Mouse (Mus musculus): Measurements from ENCODE around the gene Lct. TPM values are rescaled to one million over a fixed set of nuclear protein-coding genes. Genes with fewer than 3 reads are reported as not detected.

Gene Lct
- total and polyA plus RNA-seq, 3 experiments = 0.07 to 0.14 (median 0.08) TPM

DNA sequence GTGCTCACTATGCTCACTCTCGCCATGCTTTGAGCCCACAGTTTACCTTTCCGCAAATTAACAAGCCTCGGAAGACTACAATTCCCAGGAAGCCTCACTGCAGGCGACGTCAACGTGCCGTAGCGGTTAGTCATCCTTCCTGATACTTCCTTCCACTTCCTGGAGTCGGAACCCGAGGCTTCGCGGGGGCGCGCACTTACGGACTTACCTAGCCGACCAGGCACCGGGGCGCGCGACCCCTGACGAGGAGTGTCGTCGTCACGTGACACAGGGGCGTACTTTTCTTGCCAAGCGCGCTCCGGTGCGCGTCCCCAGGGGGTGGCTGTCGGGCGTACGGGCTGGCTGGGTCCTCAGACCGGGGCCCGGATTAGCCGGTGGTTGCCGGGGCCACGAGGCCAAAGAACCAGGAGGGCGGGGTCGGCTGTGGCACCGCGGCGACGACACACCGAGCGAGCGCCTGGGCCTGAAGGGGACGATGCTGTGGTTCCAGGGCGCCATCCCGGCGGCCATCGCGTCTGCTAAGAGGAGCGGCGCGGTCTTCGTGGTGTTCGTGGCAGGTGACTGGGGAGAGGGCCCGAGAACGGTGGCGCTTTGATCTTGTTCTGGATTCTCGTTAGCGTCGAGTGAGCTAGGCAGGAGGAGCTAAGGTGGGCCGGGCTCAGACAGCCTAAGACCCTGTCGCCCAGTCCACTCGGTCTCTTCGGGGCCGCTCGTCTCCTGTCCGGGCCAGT, 84.0 kb downstream of the Lct start:
- peaks cover 0 to 11% of the 10 kb centered on the region in 2 experiments for H3K36me3 ChIP-seq (replicated peaks in 1 of 2; ENCODE audit: control insufficient read depth in 1 of 2, insufficient read depth in 1 of 2, low read length in 1 of 2)
- in situ Hi-C loops (cut with MboI; ENCODE audit: low pct_ligation_motif_present, low pct_unique_long_range_greater_than_20kb, low sequenced_read_pairs) = no loop called here

DNA sequence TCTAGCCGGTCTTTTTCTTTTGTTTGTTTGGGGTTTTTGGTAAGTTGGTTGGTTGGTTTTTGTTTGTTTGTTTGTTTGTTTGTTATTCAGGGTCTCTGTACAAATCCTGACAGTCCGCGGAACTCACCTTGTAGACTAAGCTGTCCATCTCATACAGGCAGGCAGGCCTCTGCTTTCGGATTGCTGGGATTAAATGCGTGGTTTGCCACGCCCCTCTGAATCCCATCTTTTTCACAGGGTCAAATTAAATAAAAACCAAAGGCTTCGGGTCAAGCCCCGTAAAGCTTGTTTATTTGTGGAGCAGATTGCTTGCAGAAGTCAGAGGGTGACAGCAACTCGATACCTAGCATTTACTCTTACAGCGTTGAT, 84.5 kb downstream of the Lct start, which contains the start of gene Ubxn4:
Gene Ubxn4 (plus strand): TSS at position 338 of the 369 bp plus-strand sequence.
- H3K79me2 ChIP-seq (replicated peaks; ENCODE audit: control insufficient read depth, extremely low read depth, insufficient read depth, poor library complexity, severe bottlenecking) = peaks cover 29% of the 10 kb centered on the region
- H3K36me3 ChIP-seq (replicated peaks in 1 of 2; ENCODE audit: control insufficient read depth in 1 of 2, insufficient read depth in 1 of 2, low read length in 1 of 2) = peaks cover 3 to 14% of the 10 kb centered on the region in 2 experiments
- peak within 1 kb of the TSS; percentile 62; the same call in 1 of the 2 replicates for H3K4me2 ChIP-seq (ENCODE audit: insufficient read depth, low read depth, poor library complexity, severe bottlenecking)
- peak within 1 kb of the TSS; percentile 69 for H3K27ac ChIP-seq (ENCODE audit: insufficient read depth, low read depth)
- H3K27me3 ChIP-seq (replicated peaks) = no peaks in the 10 kb centered on the region
- H3K9me3 ChIP-seq (replicated peaks; ENCODE audit: low read length) = no peaks in the 10 kb centered on the region
- peak within 1 kb of the TSS; percentile 92 for H3K9ac ChIP-seq (ENCODE audit: insufficient read depth, low read depth)
- in situ Hi-C loops (cut with MboI; ENCODE audit: low pct_ligation_motif_present, low pct_unique_long_range_greater_than_20kb, low sequenced_read_pairs) = no loop called here
- DNase-seq (ENCODE audit: extremely low read depth) = no peak
- no peak for TF ChIP-seq PAX5 (IDR thresholded peaks at IDR 0.05; ENCODE audit: low read length)
- TF ChIP-seq ELF1 (IDR thresholded peaks at IDR 0.05; ENCODE audit: low read depth, low read length) = no peak
- TF ChIP-seq BHLHE40 (IDR thresholded peaks at IDR 0.05; ENCODE audit: low read depth, low read length) = no peak
- TF ChIP-seq ZC3H11A (IDR thresholded peaks at IDR 0.05; ENCODE audit: low read depth, low read length) = no peak
- TF ChIP-seq CHD2 (IDR thresholded peaks at IDR 0.05; ENCODE audit: low read length) = no peak
- H3K4me1 ChIP-seq (ENCODE audit: control insufficient read depth in 1 of 2, insufficient read depth in 2 of 2) = peaks cover 0 to 18% of the 10 kb centered on the region in 2 experiments; a peak in 2 of 4 replicates
- dilution Hi-C loops (cut with MboI; ENCODE audit: extremely low pct_ligation_motif_present, extremely low pct_unique_long_range_greater_than_20kb, low sequenced_read_pairs) = no loop called here
- peak within 1 kb of the TSS; percentile 79 to 95 (median 84) for H3K4me3 ChIP-seq (replicated peaks in 1 of 3; ENCODE audit: low read depth in 2 of 3, low read length in 2 of 3, poor library complexity in 1 of 3)

More for the DNA sequence above, 84.0 kb downstream of the Lct start:
- Histone ChIP-seq H3K9me3 (replicated peaks; ENCODE audit: low read length) (no peaks in the 10 kb centered on the region), H3K9ac (ENCODE audit: insufficient read depth, low read depth) (peak overlapping the region; percentile 92), H3K27ac (ENCODE audit: insufficient read depth, low read depth) (peak overlapping the region; percentile 69), H3K4me2 (ENCODE audit: insufficient read depth, low read depth, poor library complexity, severe bottlenecking) (peak overlapping the region; percentile 62; the same call in 1 of the 2 replicates), H3K79me2 (replicated peaks; ENCODE audit: control insufficient read depth, extremely low read depth, insufficient read depth, poor library complexity, severe bottlenecking) (peaks cover 29% of the 10 kb centered on the region), H3K4me3 (replicated peaks in 1 of 3; ENCODE audit: low read depth in 2 of 3, low read length in 2 of 3, poor library complexity in 1 of 3) (peak overlapping the region; percentile 79 to 95 (median 84)), H3K27me3 (replicated peaks) (no peaks in the 10 kb centered on the region), H3K4me1 (ENCODE audit: control insufficient read depth in 1 of 2, insufficient read depth in 2 of 2) (peaks cover 0 to 18% of the 10 kb centered on the region in 2 experiments; a peak in 2 of 4 replicates)
- peak; percentile 63; the same call in 1 of the 2 replicates for TF ChIP-seq TBP (conservative IDR thresholded peaks at IDR 0.05; ENCODE audit: low read depth, low read length)
- peak; percentile 83 for TF ChIP-seq SIN3A (IDR thresholded peaks at IDR 0.05; ENCODE audit: low read length)
- TF ChIP-seq ETS1 (conservative IDR thresholded peaks at IDR 0.05; ENCODE audit: low read depth, low read length) = peak; percentile 58; the same call in 1 of the 2 replicates
- TF ChIP-seq POLR2AphosphoS2 (IDR thresholded peaks at IDR 0.05; ENCODE audit: low read depth, low read length) = 0 out of 2 replicates have a peak, but pooled peaks have one; percentile 39
- peak; percentile 99 for TF ChIP-seq ELF1 (IDR thresholded peaks at IDR 0.05; ENCODE audit: low read depth, low read length)
- no peak for TF ChIP-seq E2F4 (IDR thresholded peaks at IDR 0.05; ENCODE audit: insufficient replicate concordance, low read depth, low read length)
- peak; percentile 43; the same call in 1 of the 2 replicates for TF ChIP-seq IRF4 (IDR thresholded peaks at IDR 0.05; ENCODE audit: low read depth, low read length)
- no peak for TF ChIP-seq EP300 (IDR thresholded peaks at IDR 0.05; ENCODE audit: low read length)
- peak; percentile 66; the same call in 1 of the 2 replicates for TF ChIP-seq TCF12 (IDR thresholded peaks at IDR 0.05; ENCODE audit: low read depth, low read length)
- TF ChIP-seq USF1 (IDR thresholded peaks at IDR 0.05; ENCODE audit: low read depth, low read length) = peak; percentile 97
- peak; percentile 91 for TF ChIP-seq USF2 (conservative IDR thresholded peaks at IDR 0.05; ENCODE audit: low read depth, low read length)
- TF ChIP-seq JUN (IDR thresholded peaks at IDR 0.05; ENCODE audit: insufficient read depth, low read depth, low read length) = peak; percentile 82
- peak; percentile 61; the same call in 1 of the 2 replicates for TF ChIP-seq MYC (IDR thresholded peaks at IDR 0.05; ENCODE audit: low read depth, low read length)
- peak; percentile 84 for TF ChIP-seq BHLHE40 (IDR thresholded peaks at IDR 0.05; ENCODE audit: low read depth, low read length)
- 0 out of 2 replicates have a peak, but pooled peaks have one; percentile 43 for TF ChIP-seq MAZ (IDR thresholded peaks at IDR 0.05; ENCODE audit: low read depth, low read length)
- TF ChIP-seq CTCF (conservative IDR thresholded peaks at IDR 0.05 in 1 of 2, IDR thresholded peaks at IDR 0.05 in 1 of 2; ENCODE audit: low read depth in 2 of 2, low read length in 2 of 2) = no peak
- peak; percentile 79 for TF ChIP-seq NELFE (IDR thresholded peaks at IDR 0.05; ENCODE audit: low read depth, low read length)
- peak; percentile 79 for TF ChIP-seq ZNF384 (IDR thresholded peaks at IDR 0.05; ENCODE audit: low read depth, low read length)
- no peak for TF ChIP-seq SMC3 (IDR thresholded peaks at IDR 0.05; ENCODE audit: low read depth, low read length)
- TF ChIP-seq RAD21 (IDR thresholded peaks at IDR 0.05; ENCODE audit: low read depth, low read length) = no peak
- TF ChIP-seq ZKSCAN1 (IDR thresholded peaks at IDR 0.05; ENCODE audit: borderline replicate concordance, low read depth, low read length) = no peak
- TF ChIP-seq MEF2A (IDR thresholded peaks at IDR 0.05; ENCODE audit: borderline replicate concordance, low read depth, low read length) = no peak
- TF ChIP-seq JUND (conservative IDR thresholded peaks at IDR 0.05; ENCODE audit: low read depth, low read length) = peak; percentile 67; the same call in 1 of the 2 replicates
- no peak for TF ChIP-seq ZC3H11A (IDR thresholded peaks at IDR 0.05; ENCODE audit: low read depth, low read length)
- TF ChIP-seq HCFC1 (IDR thresholded peaks at IDR 0.05; ENCODE audit: low read depth, low read length) = peak; percentile 98
- TF ChIP-seq CHD1 (IDR thresholded peaks at IDR 0.05; ENCODE audit: low read depth, low read length) = no peak
- peak; percentile 72 for TF ChIP-seq POLR2A (IDR thresholded peaks at IDR 0.05; ENCODE audit: low read depth, low read length)
- TF ChIP-seq CHD2 (IDR thresholded peaks at IDR 0.05; ENCODE audit: low read length) = no peak
- TF ChIP-seq NRF1 (IDR thresholded peaks at IDR 0.05; ENCODE audit: low read depth, low read length) = no peak
- TF ChIP-seq UBTF (IDR thresholded peaks at IDR 0.05; ENCODE audit: low read depth, low read length) = peak; percentile 30; the same call in 1 of the 2 replicates
- peak; percentile 84 for TF ChIP-seq MAX (IDR thresholded peaks at IDR 0.05; ENCODE audit: low read length)
- TF ChIP-seq RCOR1 (conservative IDR thresholded peaks at IDR 0.05; ENCODE audit: low read depth, low read length) = no peak
- peak; percentile 75 for TF ChIP-seq MXI1 (IDR thresholded peaks at IDR 0.05; ENCODE audit: low read depth, low read length)
- peak; percentile 31; the same call in 1 of the 2 replicates for TF ChIP-seq GABPA (IDR thresholded peaks at IDR 0.05; ENCODE audit: insufficient replicate concordance, low read depth, low read length)
- peak; percentile 93; the same call in 1 of the 2 replicates for TF ChIP-seq KAT2A (IDR thresholded peaks at IDR 0.05; ENCODE audit: insufficient replicate concordance, low read length)
- no peak for TF ChIP-seq MAFK (IDR thresholded peaks at IDR 0.05; ENCODE audit: insufficient replicate concordance, low read length)
- TF ChIP-seq PAX5 (IDR thresholded peaks at IDR 0.05; ENCODE audit: low read length) = no peak
- TF ChIP-seq ZMIZ1 (IDR thresholded peaks at IDR 0.05; ENCODE audit: low read depth, low read length) = peak; percentile 79; the same call in 1 of the 2 replicates
- dilution Hi-C loops (cut with MboI; ENCODE audit: extremely low pct_ligation_motif_present, extremely low pct_unique_long_range_greater_than_20kb, low sequenced_read_pairs) = no loop called here
- peak; percentile 99 for DNase-seq (ENCODE audit: extremely low read depth)

Data from CH12.LX (cell line).